In genomic region chr8:84969241-84970134, GRCm38 (mm10) we compare ENCODE assay signal across 8 mouse cellular contexts. TPM values are rescaled to one million over a fixed set of nuclear protein-coding genes. Genes with fewer than 3 reads are reported as not detected.
DNase-seq lines count a peak whose midpoint lies in the region; ATAC-seq lines count a peak whose summit lies in the region.

Gm49661 (minus strand) TSS chr8:84969433.
Prdx2 (plus strand) TSS chr8:84969587.
Rnaseh2a (minus strand) TSS chr8:84969767.

- H3K9me3 ChIP-seq in forebrain, embryonic 11.5 days (ENCODE audit: control insufficient read depth, low read length), result no peaks in the 10 kb centered on the region
- H3K9me3 ChIP-seq in heart, embryonic 16.5 days (replicated peaks; ENCODE audit: control insufficient read depth, low read length), result no peaks in the 10 kb centered on the region
- H3K9me3 ChIP-seq in liver, embryonic 15.5 days (replicated peaks), result no peaks in the 10 kb centered on the region

- DNase-seq in ES-CJ7 (ENCODE audit: low read depth, low spot score), result peak; percentile 78
- DNase-seq in forebrain, embryonic 11.5 days (ENCODE audit: low spot score), result peak; percentile 93
- DNase-seq in kidney, postnatal 14 days, result peak; percentile 89
- peak; percentile 89 for DNase-seq in neural tube, embryonic 10.5 days (ENCODE audit: extremely low spot score, low spot score)
- peak; percentile 75 for DNase-seq in thymus, postnatal 14 days

- peak within 1 kb of the TSS; percentile 87 for H3K4me3 ChIP-seq in brown adipose tissue, adult 24 weeks (ENCODE audit: insufficient read depth, low read depth, low read length)
- H3K4me3 ChIP-seq in forebrain, embryonic 11.5 days (ENCODE audit: low read depth, low read length), result peak within 1 kb of the TSS; percentile 71
- H3K4me3 ChIP-seq in heart, embryonic 16.5 days (ENCODE audit: low read length), result peak within 1 kb of the TSS; percentile 74
- H3K4me3 ChIP-seq in liver, embryonic 15.5 days (replicated peaks), result peak within 1 kb of the TSS; percentile 85

- peak within 1 kb of the TSS; percentile 70 for H3K27ac ChIP-seq in brown adipose tissue, adult 24 weeks (replicated peaks; ENCODE audit: low read depth, low read length)
- H3K27ac ChIP-seq in forebrain, embryonic 11.5 days (ENCODE audit: low read depth, low read length), result peak within 1 kb of the TSS; percentile 71
- peak within 1 kb of the TSS; percentile 84 for H3K27ac ChIP-seq in heart, embryonic 16.5 days (ENCODE audit: low read length)
- peak within 1 kb of the TSS; percentile 97 for H3K27ac ChIP-seq in liver, embryonic 15.5 days (replicated peaks)

- peaks cover 14% of the 10 kb centered on the region; the same call in 1 of the 2 replicates for H3K4me1 ChIP-seq in brown adipose tissue, adult 24 weeks (ENCODE audit: control insufficient read depth, insufficient read depth, insufficient read length, low read length)
- peaks cover 14% of the 10 kb centered on the region for H3K4me1 ChIP-seq in forebrain, embryonic 11.5 days (replicated peaks; ENCODE audit: control insufficient read depth, insufficient read depth, low read length)
- peaks cover 33% of the 10 kb centered on the region for H3K4me1 ChIP-seq in heart, embryonic 16.5 days (ENCODE audit: control insufficient read depth, insufficient read depth, low read length)
- peaks cover 82% of the 10 kb centered on the region for H3K4me1 ChIP-seq in liver, embryonic 15.5 days (replicated peaks)

- peak within 1 kb of the TSS; percentile 60 for H3K4me2 ChIP-seq in forebrain, embryonic 11.5 days (ENCODE audit: low read depth, low read length, severe bottlenecking)
- H3K4me2 ChIP-seq in heart, embryonic 16.5 days (ENCODE audit: low read depth, low read length), result peak within 1 kb of the TSS; percentile 86
- peak within 1 kb of the TSS; percentile 99 for H3K4me2 ChIP-seq in liver, embryonic 15.5 days

- WGBS in forebrain, embryonic 11.5 days, result 0% methylated on average over 56 of the region's 56 CpGs
- under 1% methylated on average over 56 of the region's 56 CpGs for WGBS in heart, embryonic 16.5 days
- under 1% methylated on average over 56 of the region's 56 CpGs for WGBS in liver, embryonic 15.5 days (ENCODE audit: insufficient replicate concordance)

- no peaks in the 10 kb centered on the region for H3K27me3 ChIP-seq in forebrain, embryonic 11.5 days (ENCODE audit: control insufficient read depth, insufficient read depth, low read length)
- H3K27me3 ChIP-seq in heart, embryonic 16.5 days (ENCODE audit: control insufficient read depth, insufficient read depth, low read length), result no peaks in the 10 kb centered on the region
- no peaks in the 10 kb centered on the region for H3K27me3 ChIP-seq in liver, embryonic 15.5 days

- H3K36me3 ChIP-seq in forebrain, embryonic 11.5 days (ENCODE audit: control insufficient read depth, insufficient read depth, low read length), result peaks cover 11% of the 10 kb centered on the region; the same call in 1 of the 2 replicates
- H3K36me3 ChIP-seq in heart, embryonic 16.5 days (ENCODE audit: control insufficient read depth, insufficient read depth), result peaks cover 13% of the 10 kb centered on the region
- H3K36me3 ChIP-seq in liver, embryonic 15.5 days (replicated peaks), result peaks cover 49% of the 10 kb centered on the region

- peak; percentile 74 for ATAC-seq in forebrain, embryonic 11.5 days (replicated peaks; ENCODE audit: low FRiP score)
- ATAC-seq in heart, embryonic 16.5 days (replicated peaks; ENCODE audit: extremely low read depth, insufficient read depth, low FRiP score), result peak; percentile 65
- peak; percentile 68 for ATAC-seq in liver, embryonic 15.5 days (ENCODE audit: insufficient read depth)

- H3K9ac ChIP-seq in forebrain, embryonic 11.5 days (ENCODE audit: low read length), result peak within 1 kb of the TSS; percentile 97
- peak within 1 kb of the TSS; percentile 88 for H3K9ac ChIP-seq in heart, embryonic 16.5 days (ENCODE audit: low read length)
- peak within 1 kb of the TSS; percentile 95 for H3K9ac ChIP-seq in liver, embryonic 15.5 days

RNA-seq across cellular contexts. Expression of gene Gm49661, which starts in this region (rescaled TPM):
- polyA plus RNA-seq in brown adipose tissue, adult 24 weeks (2012; ENCODE audit: insufficient read depth, insufficient read length, missing spikeins), result not detected in 2 replicates
- not detected in 2 replicates for polyA plus RNA-seq in forebrain, embryonic 11.5 days (2014; fragmentation: Nextera tagmentation; extraction: Ambion mirVana)
- polyA plus RNA-seq in heart, embryonic 16.5 days (2015; fragmentation: Nextera tagmentation; extraction: Ambion mirVana), result not detected in 2 replicates
- polyA plus RNA-seq in liver, embryonic 15.5 days (2015; fragmentation: Nextera tagmentation; extraction: Ambion mirVana), result not detected in 2 replicates

RNA-seq across cellular contexts. Expression of gene Prdx2, which starts in this region (rescaled TPM):
- 387 and 425 TPM in 2 replicates for polyA plus RNA-seq in brown adipose tissue, adult 24 weeks (2012; ENCODE audit: insufficient read depth, insufficient read length, missing spikeins)
- polyA plus RNA-seq in forebrain, embryonic 11.5 days (2014; fragmentation: Nextera tagmentation; extraction: Ambion mirVana), result 1,226 and 1,312 TPM in 2 replicates
- 591 and 662 TPM in 2 replicates for polyA plus RNA-seq in heart, embryonic 16.5 days (2015; fragmentation: Nextera tagmentation; extraction: Ambion mirVana)
- polyA plus RNA-seq in liver, embryonic 15.5 days (2015; fragmentation: Nextera tagmentation; extraction: Ambion mirVana), result 1,960 and 2,082 TPM in 2 replicates

RNA-seq across cellular contexts. Expression of gene Rnaseh2a, which starts in this region (rescaled TPM):
- 26.6 and 28.5 TPM in 2 replicates for polyA plus RNA-seq in brown adipose tissue, adult 24 weeks (2012; ENCODE audit: insufficient read depth, insufficient read length, missing spikeins)
- 128 and 147 TPM in 2 replicates for polyA plus RNA-seq in forebrain, embryonic 11.5 days (2014; fragmentation: Nextera tagmentation; extraction: Ambion mirVana)
- polyA plus RNA-seq in heart, embryonic 16.5 days (2015; fragmentation: Nextera tagmentation; extraction: Ambion mirVana), result 80.2 and 82.7 TPM in 2 replicates
- polyA plus RNA-seq in liver, embryonic 15.5 days (2015; fragmentation: Nextera tagmentation; extraction: Ambion mirVana), result 101 TPM in 2 replicates

Comparison
In these comparisons a context has a peak if more than half of its experiments do, and no peak if none do; other contexts are left out.
1. Peak in every context shown above with its lines: DNase-seq, ATAC-seq, H3K4me3 ChIP-seq and H3K27ac ChIP-seq.